Mouse (Mus musculus): ENCODE data around the gene Calhm1.

DNA sequence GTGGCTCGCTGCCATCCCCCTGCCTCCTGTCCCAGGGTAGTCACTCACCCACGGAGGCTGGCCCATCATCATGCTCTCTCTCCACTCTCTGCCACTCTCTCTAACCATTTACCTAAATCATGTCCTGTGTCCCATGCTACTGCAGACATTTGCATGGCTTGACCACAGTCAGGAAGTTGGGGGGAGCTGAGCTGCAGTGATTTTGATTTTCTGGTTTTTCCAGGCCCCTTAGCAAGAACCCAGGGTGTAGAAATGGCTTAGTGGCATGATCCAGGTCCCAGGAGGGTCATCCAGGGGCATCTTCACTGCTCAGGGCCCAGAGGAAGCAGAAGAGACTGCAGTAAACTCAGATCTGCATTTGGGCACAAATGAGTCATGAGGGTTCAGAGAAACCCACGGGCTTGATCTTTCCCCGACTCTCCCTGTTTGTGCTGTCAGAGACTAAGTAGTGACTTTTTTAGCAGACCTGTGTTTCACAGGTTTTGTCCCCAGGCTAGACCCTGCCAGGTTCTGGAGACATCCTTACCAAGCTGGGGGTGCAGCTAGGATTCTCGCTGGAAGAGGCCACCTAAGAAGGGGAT, 4.3 kb upstream of the Calhm1 start:
- no peak for TF ChIP-seq CTCF (conservative IDR thresholded peaks at IDR 0.05; ENCODE audit: low read length)
- no peak for TF ChIP-seq NANOG (IDR thresholded peaks at IDR 0.05; ENCODE audit: borderline replicate concordance, low read length)

All from E14TG2a.4 (cell line).